Mouse (Mus musculus) MEL (cell line): Measurements from ENCODE around the gene Nr0b2. TPM values are rescaled to one million over a fixed set of nuclear protein-coding genes. Genes with fewer than 3 reads are reported as not detected.
A peak's percentile ranks its signal among the peaks of the same experiment; 100 is the strongest.

Source experiments
- DNase-seq: peaks from one replicate; pipeline ENCODE4 v3.0.0; 2011; ENCODE audit warnings: low read depth, low spot score
- H3K27ac ChIP-seq: 2 replicates; pipeline ENCODE4 v1.5.1; 2012; ENCODE audit warnings: low read depth, mild to moderate bottlenecking, control low read depth, low read length, moderate library complexity; ENCODE audit not compliant: control insufficient read depth
- H3K27me3 ChIP-seq, 2 experiments: fragments of 150-350 bp in 1 of 2; sonication (generic) in 1 of 2; 2 replicates each; pipeline ENCODE4 v1.6.1; 2012; ENCODE audit warnings: low read length in 2 of 2, mild to moderate bottlenecking in 2 of 2, improper control_type of control experiment in 1 of 2, moderate library complexity in 1 of 2; ENCODE audit not compliant: insufficient read depth in 2 of 2, control insufficient read depth in 1 of 2
- H3K36me3 ChIP-seq, 2 experiments: 2 replicates each; pipeline ENCODE4 v1.6.1; 2012 to 2014; ENCODE audit warnings: low read length in 2 of 2, improper control_type of control experiment in 1 of 2, inconsistent platforms in 1 of 2, mild to moderate bottlenecking in 1 of 2; ENCODE audit not compliant: insufficient read depth in 2 of 2, control insufficient read depth in 1 of 2
- H3K4me1 ChIP-seq, 2 experiments: fragments of 150-350 bp in 1 of 2; sonication (generic) in 1 of 2; 2 replicates each; pipeline ENCODE4 v1.6.1; 2012; ENCODE audit warnings: low read length in 2 of 2, improper control_type of control experiment in 1 of 2, mild to moderate bottlenecking in 1 of 2; ENCODE audit not compliant: insufficient read depth in 2 of 2, control insufficient read depth in 1 of 2
- H3K4me3 ChIP-seq, 2 experiments: fragments of 150-350 bp in 1 of 2; sonication (generic) in 1 of 2; 2 replicates each; pipeline ENCODE4 v1.5.1; 2012; ENCODE audit warnings: low read depth in 2 of 2, low read length in 2 of 2, mild to moderate bottlenecking in 2 of 2, moderate library complexity in 2 of 2, control low read depth in 1 of 2, improper control_type of control experiment in 1 of 2; ENCODE audit not compliant: control insufficient read depth in 1 of 2, insufficient read depth in 1 of 2
- H3K79me2 ChIP-seq: 2 replicates; pipeline ENCODE4 v1.6.1; 2012; ENCODE audit warnings: mild to moderate bottlenecking, low read length, moderate library complexity; ENCODE audit not compliant: control insufficient read depth, poor library complexity, insufficient read depth
- H3K9ac ChIP-seq: 2 replicates; pipeline ENCODE4 v1.6.1; 2012; ENCODE audit warnings: low read depth, mild to moderate bottlenecking, control low read depth, low read length, moderate library complexity; ENCODE audit not compliant: control insufficient read depth, poor library complexity, severe bottlenecking
- H3K9me3 ChIP-seq: fragments of 150-350 bp; sonication (generic); replicated peaks from 2 replicates; pipeline ENCODE4 v1.6.1; 2012; ENCODE audit warnings: mild to moderate bottlenecking, low read length, improper control_type of control experiment, moderate library complexity; ENCODE audit not compliant: insufficient read depth
- CHD2 ChIP-seq: IDR thresholded peaks from 2 replicates; pipeline ENCODE4 v1.6.1; 2011; ENCODE audit warnings: low read length, improper control_type of control experiment
- CTCF ChIP-seq, 3 experiments: IDR thresholded peaks in 2 of 3; conservative IDR thresholded peaks in 1 of 3; 2 replicates each; pipeline ENCODE4 v1.5.1; 2011 to 2012; ENCODE audit warnings: low read length in 3 of 3, low read depth in 2 of 3, mild to moderate bottlenecking in 2 of 3, improper control_type of control experiment in 1 of 3, inconsistent platforms in 1 of 3, mixed read lengths in 1 of 3, moderate library complexity in 1 of 3; ENCODE audit not compliant: control insufficient read depth in 1 of 3, insufficient read depth in 1 of 3, poor library complexity in 1 of 3, severe bottlenecking in 1 of 3
- EP300 ChIP-seq, 2 experiments: IDR thresholded peaks; 2 replicates each; pipeline ENCODE4 v1.6.1; 2011; ENCODE audit warnings: improper control_type of control experiment in 2 of 2, low read length in 2 of 2, low read depth in 1 of 2, mild to moderate bottlenecking in 1 of 2
- ETS1 ChIP-seq: IDR thresholded peaks from 2 replicates; pipeline ENCODE4 v1.6.1; 2012; ENCODE audit warnings: low read depth, mild to moderate bottlenecking, inconsistent platforms, low read length, improper control_type of control experiment, moderate library complexity
- GABPA ChIP-seq: IDR thresholded peaks from 2 replicates; pipeline ENCODE4 v1.6.1; 2012; ENCODE audit warnings: low read depth, mild to moderate bottlenecking, inconsistent platforms, low read length, improper control_type of control experiment, moderate library complexity
- GATA1 ChIP-seq: IDR thresholded peaks from 2 replicates; pipeline ENCODE4 v1.6.1; 2011; ENCODE audit warnings: low read depth, low read length, improper control_type of control experiment
- HCFC1 ChIP-seq: IDR thresholded peaks from 2 replicates; pipeline ENCODE4 v1.6.1; 2012; ENCODE audit warnings: low read depth, mild to moderate bottlenecking, inconsistent platforms, low read length, improper control_type of control experiment, moderate library complexity
- KAT2A ChIP-seq: conservative IDR thresholded peaks from 2 replicates; pipeline ENCODE4 v1.6.1; 2012; ENCODE audit warnings: low read depth, low read length, improper control_type of control experiment, inconsistent platforms
- MAX ChIP-seq: IDR thresholded peaks from 2 replicates; pipeline ENCODE4 v1.6.1; 2011; ENCODE audit warnings: low read length, improper control_type of control experiment
- MAZ ChIP-seq: IDR thresholded peaks from 2 replicates; pipeline ENCODE4 v1.6.1; 2012; ENCODE audit warnings: low read depth, mild to moderate bottlenecking, inconsistent platforms, low read length, improper control_type of control experiment
- MEF2A ChIP-seq: IDR thresholded peaks from 2 replicates; pipeline ENCODE4 v1.6.1; 2014; ENCODE audit warnings: low read depth, mild to moderate bottlenecking, inconsistent platforms, low read length, improper control_type of control experiment; ENCODE audit not compliant: poor library complexity, insufficient replicate concordance, severe bottlenecking; ENCODE audit errors: extremely low read depth
- MXI1 ChIP-seq: IDR thresholded peaks from 2 replicates; pipeline ENCODE4 v1.6.1; 2011; ENCODE audit warnings: mild to moderate bottlenecking, low read depth, low read length, improper control_type of control experiment
- MYB ChIP-seq: IDR thresholded peaks from 2 replicates; pipeline ENCODE4 v1.6.1; 2011; ENCODE audit warnings: mild to moderate bottlenecking, low read depth, low read length, improper control_type of control experiment
- NRF1 ChIP-seq: IDR thresholded peaks from 2 replicates; pipeline ENCODE4 v1.6.1; 2014; ENCODE audit warnings: low read depth, mild to moderate bottlenecking, inconsistent platforms, low read length, improper control_type of control experiment, moderate library complexity; ENCODE audit not compliant: poor library complexity, insufficient read depth, severe bottlenecking
- RCOR1 ChIP-seq: IDR thresholded peaks from 2 replicates; pipeline ENCODE4 v1.6.1; 2012; ENCODE audit warnings: low read depth, mild to moderate bottlenecking, inconsistent platforms, low read length, improper control_type of control experiment
- SIN3A ChIP-seq: IDR thresholded peaks from 2 replicates; pipeline ENCODE4 v1.6.1; 2012; ENCODE audit warnings: low read length, improper control_type of control experiment, inconsistent platforms
- TAL1 ChIP-seq: IDR thresholded peaks from 2 replicates; pipeline ENCODE4 v1.6.1; 2012; ENCODE audit warnings: mild to moderate bottlenecking, inconsistent platforms, low read length, moderate library complexity, mixed read lengths
- TBP ChIP-seq: IDR thresholded peaks from 2 replicates; pipeline ENCODE4 v1.8.0; 2011; ENCODE audit warnings: low read depth, low read length, improper control_type of control experiment
- TCF12 ChIP-seq: IDR thresholded peaks from 2 replicates; pipeline ENCODE4 v1.6.1; 2014; ENCODE audit warnings: low read depth, mild to moderate bottlenecking, inconsistent platforms, low read length, improper control_type of control experiment, moderate library complexity
- UBTF ChIP-seq: IDR thresholded peaks from 2 replicates; pipeline ENCODE4 v1.6.1; 2012; ENCODE audit warnings: low read depth, mild to moderate bottlenecking, inconsistent platforms, low read length, improper control_type of control experiment, moderate library complexity, borderline replicate concordance; ENCODE audit not compliant: insufficient read depth
- ZC3H11A ChIP-seq: IDR thresholded peaks from 2 replicates; pipeline ENCODE4 v1.6.1; 2012; ENCODE audit warnings: low read depth, mild to moderate bottlenecking, inconsistent platforms, low read length, improper control_type of control experiment
- ZKSCAN1 ChIP-seq: IDR thresholded peaks from 2 replicates; pipeline ENCODE4 v1.6.1; 2012; ENCODE audit warnings: low read depth, mild to moderate bottlenecking, inconsistent platforms, low read length, improper control_type of control experiment, moderate library complexity
- ZMIZ1 ChIP-seq: IDR thresholded peaks from 2 replicates; pipeline ENCODE4 v1.6.1; 2012; ENCODE audit warnings: low read depth, mild to moderate bottlenecking, inconsistent platforms, low read length, improper control_type of control experiment, moderate library complexity
- ZNF384 ChIP-seq: IDR thresholded peaks from 2 replicates; pipeline ENCODE4 v1.6.1; 2012; ENCODE audit warnings: low read depth, mild to moderate bottlenecking, inconsistent platforms, low read length, improper control_type of control experiment
- polyA plus RNA-seq, 2 experiments: library from polyadenylated mRNA; stranded (reverse) in 1 of 2; unstranded in 1 of 2; fragments of >175 nt in 1 of 2; fragments of >200 nt in 1 of 2; gene quantifications; 2 replicates each; pipeline versions ENCODE4 v1.2.1 to v1.2.4; 2012; ENCODE audit warnings: low replicate concordance in 2 of 2, low read depth in 1 of 2; ENCODE audit not compliant: insufficient read length in 2 of 2, insufficient read depth in 1 of 2, missing spikeins in 1 of 2
- total RNA-seq: library from RNA; depleted of rRNA; stranded (reverse); fragments of 300-350 nt; gene quantifications from 2 replicates; pipeline ENCODE4 v1.2.3, GENCODE M21; 2012

The Nr0b2 gene
- total and polyA plus RNA-seq, 3 experiments: 0.10 TPM; not detected in 2

- no peaks in the 10 kb centered on the region for H3K27me3 ChIP-seq
Measured at GRCm38 (mm10) chr4:133504755-133505485, 48.3 kb upstream of the Nr0b2 start.

GRCm38 (mm10) chr4:133506573-133506972, 46.6 kb upstream of the Nr0b2 start:
- peak; percentile 82 to 84 for TF ChIP-seq EP300 (IDR thresholded peaks at IDR 0.05; ENCODE audit: low read depth in 1 of 2, low read length in 2 of 2)
- no peak for TF ChIP-seq GABPA
- TF ChIP-seq MEF2A: no peak
- peak; percentile 73 for TF ChIP-seq GATA1
- TF ChIP-seq ZKSCAN1: no peak
- no peak; the same call in 1 of the 2 replicates for TF ChIP-seq MAZ
- TF ChIP-seq SIN3A: no peak
- TF ChIP-seq CTCF (IDR thresholded peaks at IDR 0.05 in 2 of 3, conservative IDR thresholded peaks at IDR 0.05 in 1 of 3; ENCODE audit: control insufficient read depth in 1 of 3, insufficient read depth in 1 of 3, low read depth in 2 of 3, low read length in 3 of 3, poor library complexity in 1 of 3, severe bottlenecking in 1 of 3): peak in 1 of 3 experiments; percentile 10; a peak in 3 of 6 replicates
- TF ChIP-seq KAT2A: no peak
- TF ChIP-seq RCOR1: peak; percentile 6; the same call in 1 of the 2 replicates
- no peak for TF ChIP-seq CHD2
- TF ChIP-seq ZNF384: no peak
- no peak for TF ChIP-seq ZC3H11A
- 0 out of 2 replicates have a peak, but pooled peaks have one; percentile 48 for TF ChIP-seq ETS1
- TF ChIP-seq TCF12: peak; percentile 68
- TF ChIP-seq ZMIZ1: no peak
- TF ChIP-seq MYB: peak; percentile 96
- no peak for TF ChIP-seq TBP
- TF ChIP-seq NRF1: no peak
- no peak for TF ChIP-seq UBTF
- no peak for TF ChIP-seq MAX
- TF ChIP-seq, all 39 proteins: peak for 7
- Histone ChIP-seq H3K9ac (peak overlapping the region; percentile 29; the same call in 1 of the 2 replicates), H3K4me3 (peak overlapping the region in 1 of 2 experiments; percentile 34; a peak in 1 of 4 replicates), H3K27me3 (no peaks in the 10 kb centered on the region), H3K4me1 (peaks cover 32 to 40% of the 10 kb centered on the region in 2 experiments), H3K9me3 (no peaks in the 10 kb centered on the region), H3K27ac (peak overlapping the region; percentile 58), H3K79me2 (no peaks in the 10 kb centered on the region), H3K36me3 (peaks cover 0 to 32% of the 10 kb centered on the region in 2 experiments; a peak in 2 of 4 replicates)
- peak; percentile 70 for DNase-seq

More at GRCm38 (mm10) chr4:133504755-133505485, 48.3 kb upstream of the Nr0b2 start:
- no peaks in the 10 kb centered on the region for H3K9me3 ChIP-seq
- H3K27ac ChIP-seq: no peak overlapping the region; the same call in 1 of the 2 replicates
- peaks cover 32 to 44% of the 10 kb centered on the region in 2 experiments for H3K4me1 ChIP-seq
- peaks cover 0 to 32% of the 10 kb centered on the region in 2 experiments; a peak in 2 of 4 replicates for H3K36me3 ChIP-seq
- TF ChIP-seq EP300 (IDR thresholded peaks at IDR 0.05; ENCODE audit: low read depth in 1 of 2, low read length in 2 of 2) (peak; percentile 65 to 77), GATA1 (peak; percentile 29; the same call in 1 of the 2 replicates), TAL1 (peak; percentile 49), RCOR1 (0 out of 2 replicates have a peak, but pooled peaks have one; percentile 23), HCFC1 (no peak), MXI1 (no peak), SIN3A (peak; percentile 33), TCF12 (peak; percentile 83), ETS1 (peak; percentile 47)
- DNase-seq: peak; percentile 52
- H3K9ac ChIP-seq: no peak overlapping the region; the same call in 1 of the 2 replicates
- no peaks in the 10 kb centered on the region for H3K79me2 ChIP-seq
- no peak overlapping the region for H3K4me3 ChIP-seq
